Mouse (Mus musculus) macrophage (primary cell): Measurements from ENCODE around the gene Snx27. TPM values are rescaled to one million over a fixed set of nuclear protein-coding genes. Genes with fewer than 3 reads are reported as not detected.
A peak's percentile ranks its signal among the peaks of the same experiment; 100 is the strongest.

ENCODE experiments used
- H3K27ac ChIP-seq: fragments of 350-480 bp; formaldehyde crosslinking; 2 replicates; pipeline ENCODE4 v1.9.0; 2021
- H3K36me3 ChIP-seq: fragments of 350-480 bp; formaldehyde crosslinking; 2 replicates; pipeline ENCODE4 v1.9.0; 2021; ENCODE audit errors: inconsistent target
- H3K4me3 ChIP-seq: fragments of 350-480 bp; formaldehyde crosslinking; 2 replicates; pipeline ENCODE4 v1.9.0; 2021; ENCODE audit errors: inconsistent target
- H3K79me2 ChIP-seq: fragments of 350-480 bp; formaldehyde crosslinking; 2 replicates; pipeline ENCODE4 v1.9.0; 2021; ENCODE audit errors: inconsistent target
- WGBS: methylation state at CpG from one replicate; pipeline ENCODE4 v1.1.7; 2026; ENCODE audit warnings: inconsistent platforms; ENCODE audit not compliant: missing documents; 5-methylcytosine and 5-hydroxymethylcytosine counted together
- polyA plus RNA-seq: library from polyadenylated mRNA; stranded (reverse); fragments of 250-400 nt; gene quantifications from 3 replicates; pipeline ENCODE4 v1.2.4, GENCODE M21; 2018; ENCODE audit warnings: inconsistent platforms
- total RNA-seq, 78 experiments: library from RNA; depleted of rRNA; stranded (reverse); fragments of 250-400 nt; gene quantifications; 1 replicate in 9 of 78; 2 replicates in 24 of 78; 3 replicates in 43 of 78; 4 replicates in 2 of 78; pipeline ENCODE4 v1.2.4; 2018; ENCODE audit warnings: inconsistent platforms in 56 of 78

The Snx27 gene
- 100 to 1,000 TPM in 19 of 26 experiments, 10 to 100 TPM in 7; 44.1 to 254 (median 134) TPM for total RNA-seq (2018; cell fraction: chromatin; rRNA removed)
- 100 to 1,000 TPM in 3 of 26 experiments, 10 to 100 TPM in 23; 32.2 to 111 (median 57.8) TPM for total RNA-seq (2018; cell fraction: cytosol; rRNA removed)
- 100 to 1,000 TPM in 9 of 26 experiments, 10 to 100 TPM in 17; 43.4 to 176 (median 77.9) TPM for total RNA-seq (2018; cell fraction: nucleus; rRNA removed)
- 54.8 to 74.9 TPM (median 55.4 TPM) in 3 replicates for polyA plus RNA-seq

DNA sequence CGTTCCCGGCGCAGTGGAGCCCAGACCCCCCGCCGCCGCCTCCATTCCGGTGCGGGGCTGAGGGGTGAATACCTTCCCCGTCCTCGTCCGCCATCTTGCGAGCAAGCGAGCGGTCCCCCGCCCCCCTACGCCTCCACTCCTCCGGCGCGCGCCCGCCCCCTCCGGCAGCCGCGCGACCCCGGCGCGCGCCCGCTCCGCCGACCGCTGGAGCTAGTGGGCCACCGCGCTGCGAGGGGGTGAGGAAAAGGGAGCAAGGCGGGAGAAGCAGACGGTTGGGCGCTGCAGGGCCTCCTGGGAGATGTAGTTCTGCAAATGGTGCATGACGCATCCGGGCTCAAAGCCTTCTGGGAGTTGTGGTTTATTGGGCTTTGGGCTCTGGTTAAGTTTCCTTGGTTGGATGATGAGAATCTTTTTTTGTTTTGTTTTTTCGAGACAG is at the start of gene Snx27:
Gene Snx27 (minus strand): TSS at position 261 of the 436 bp plus-strand sequence.
- peak within 1 kb of the TSS; percentile 54 for H3K4me3 ChIP-seq

DNA sequence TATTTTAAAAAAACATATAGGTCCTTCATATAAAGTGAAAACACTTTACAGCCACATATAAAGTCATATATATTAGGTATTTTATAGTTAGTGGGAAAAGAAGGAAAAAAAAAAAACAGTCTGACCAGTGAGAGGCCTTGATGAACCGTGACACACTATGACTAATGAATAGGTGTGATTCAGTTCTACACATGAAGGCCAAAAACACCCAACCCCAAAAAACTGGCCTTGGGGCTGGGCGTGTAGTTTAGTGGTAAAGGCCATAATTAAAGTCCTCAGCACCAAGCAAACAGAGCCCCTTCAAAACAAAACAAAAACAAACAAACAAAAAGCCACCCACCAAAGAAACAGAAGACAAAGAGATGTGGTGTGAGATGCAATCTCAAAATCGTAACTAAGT is 47.4 kb upstream of the Snx27 start:
- Histone ChIP-seq H3K79me2 (no peaks in the 10 kb centered on the region), H3K27ac (no peak overlapping the region)
- 91% methylated on average over 3 of the region's 3 CpGs for WGBS

More for the DNA sequence above, at the start of gene Snx27:
- Histone ChIP-seq H3K79me2 (peaks cover 44% of the 10 kb centered on the region), H3K36me3 (no peaks in the 10 kb centered on the region), H3K27ac (peak within 1 kb of the TSS; percentile 93)
- 0% methylated on average over 37 of the region's 42 CpGs for WGBS

DNA sequence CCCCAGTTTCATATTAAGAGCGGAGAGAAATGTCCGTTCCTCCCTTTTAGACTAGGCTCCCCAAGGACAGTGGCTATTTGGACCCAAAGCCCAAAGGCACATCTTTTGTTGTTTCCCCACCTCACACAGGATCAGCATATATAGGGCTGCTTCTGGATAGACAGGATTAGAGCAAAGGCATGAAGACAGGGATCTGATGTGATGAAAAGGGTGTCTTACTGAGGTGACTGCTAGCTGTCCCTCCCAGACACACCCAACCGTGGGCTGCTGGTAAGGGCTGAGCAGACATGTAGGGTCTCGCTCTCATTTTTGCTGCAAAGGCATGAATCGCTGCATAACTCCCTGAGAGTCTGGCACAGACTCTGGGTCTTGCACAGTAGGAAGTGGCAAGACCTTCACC is 46.2 kb upstream of the Snx27 start:
- no peak overlapping the region for H3K27ac ChIP-seq
- H3K4me3 ChIP-seq: no peak overlapping the region
- WGBS: 97% methylated on average over 5 of the region's 5 CpGs
- H3K36me3 ChIP-seq: no peaks in the 10 kb centered on the region
- no peaks in the 10 kb centered on the region for H3K79me2 ChIP-seq

More for the DNA sequence above, 47.4 kb upstream of the Snx27 start:
- H3K36me3 ChIP-seq: no peaks in the 10 kb centered on the region
- H3K4me3 ChIP-seq: no peak overlapping the region

DNA sequence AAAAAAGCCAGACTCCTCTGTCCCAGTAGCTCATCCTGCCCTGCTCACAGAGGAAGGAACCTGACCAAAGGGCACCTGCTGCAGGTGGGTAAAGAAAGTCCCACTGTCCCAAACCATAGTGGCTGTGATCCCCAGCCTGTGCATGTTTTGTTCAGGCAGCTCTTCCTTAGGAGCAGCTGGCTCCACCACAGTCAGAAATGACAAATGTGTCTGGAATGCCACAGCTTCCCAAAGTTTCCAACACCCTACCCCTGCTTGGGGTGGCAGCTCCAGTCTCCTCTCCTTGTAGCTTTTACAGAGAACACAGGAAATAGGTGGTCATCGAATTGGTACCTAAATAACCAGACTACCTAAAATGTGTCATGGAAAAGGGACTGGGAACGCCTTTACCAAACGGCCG is 41.8 kb upstream of the Snx27 start:
- 96% methylated on average over 4 of the region's 4 CpGs for WGBS
- Histone ChIP-seq H3K4me3 (no peak overlapping the region), H3K27ac (no peak overlapping the region), H3K79me2 (no peaks in the 10 kb centered on the region), H3K36me3 (no peaks in the 10 kb centered on the region)

DNA sequence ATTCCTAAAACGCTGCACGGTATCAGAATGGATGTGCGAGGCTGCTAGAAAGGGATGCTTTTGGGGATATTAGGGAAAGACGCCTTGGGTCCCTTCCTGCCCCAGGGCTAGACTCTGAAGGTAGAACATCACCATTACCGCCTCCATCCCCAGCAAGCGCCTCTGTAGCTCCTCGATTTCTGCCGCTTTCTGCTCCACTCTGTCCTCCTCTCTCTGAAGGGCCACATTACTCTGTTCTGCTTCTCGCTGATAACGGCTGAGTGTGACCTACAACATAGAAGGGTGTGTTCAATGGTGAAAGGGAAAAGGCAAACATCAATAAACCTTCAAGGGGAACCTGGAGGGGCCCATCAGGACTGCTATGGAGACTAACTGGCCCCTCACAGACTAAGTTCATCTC is 40.0 kb upstream of the Snx27 start:
- no peaks in the 10 kb centered on the region for H3K79me2 ChIP-seq
- H3K36me3 ChIP-seq: no peaks in the 10 kb centered on the region
- H3K27ac ChIP-seq: no peak overlapping the region
- 100% methylated on average over 10 of the region's 10 CpGs for WGBS
- no peak overlapping the region for H3K4me3 ChIP-seq

DNA sequence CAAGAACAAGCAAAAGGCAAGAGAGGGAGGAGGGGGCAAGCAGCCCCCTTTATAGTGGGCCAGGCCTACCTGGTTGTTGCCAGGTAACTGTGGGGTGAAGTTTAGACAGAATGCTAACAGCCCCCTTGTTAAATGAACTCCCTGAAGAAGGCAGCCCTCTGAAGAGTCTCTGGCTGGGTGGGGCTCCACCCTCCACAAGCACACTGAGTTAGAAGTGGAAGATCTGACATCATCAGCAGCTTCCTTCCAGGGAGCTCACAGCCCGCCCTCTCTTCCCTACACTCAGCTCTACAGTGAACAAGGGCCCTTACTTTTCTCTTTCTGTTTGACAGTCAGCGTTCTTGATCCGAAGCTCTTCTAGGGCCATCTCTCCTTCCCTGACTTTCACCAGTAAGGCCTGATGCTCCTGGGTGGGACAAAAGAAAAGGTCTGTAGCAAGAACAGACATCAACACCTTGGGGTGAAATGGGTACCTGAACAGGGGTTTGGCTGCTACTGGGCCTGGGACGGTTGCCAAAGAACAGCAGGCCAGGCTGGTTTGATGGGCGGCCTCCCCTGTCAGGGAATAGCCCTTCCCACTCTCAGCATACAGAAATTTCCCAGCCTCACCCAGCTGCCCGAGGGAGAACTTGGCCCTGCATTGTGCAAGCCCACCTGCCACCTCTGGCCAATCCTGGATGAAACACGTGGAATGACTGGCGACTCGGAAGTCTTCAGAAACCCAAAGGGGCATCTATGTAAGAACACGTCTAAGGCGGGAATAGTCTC is 39.4 kb upstream of the Snx27 start:
- no peaks in the 10 kb centered on the region for H3K79me2 ChIP-seq
- no peaks in the 10 kb centered on the region for H3K36me3 ChIP-seq
- peak overlapping the region; percentile 52 for H3K27ac ChIP-seq
- no peak overlapping the region for H3K4me3 ChIP-seq
- WGBS: 93% methylated on average over 11 of the region's 11 CpGs

DNA sequence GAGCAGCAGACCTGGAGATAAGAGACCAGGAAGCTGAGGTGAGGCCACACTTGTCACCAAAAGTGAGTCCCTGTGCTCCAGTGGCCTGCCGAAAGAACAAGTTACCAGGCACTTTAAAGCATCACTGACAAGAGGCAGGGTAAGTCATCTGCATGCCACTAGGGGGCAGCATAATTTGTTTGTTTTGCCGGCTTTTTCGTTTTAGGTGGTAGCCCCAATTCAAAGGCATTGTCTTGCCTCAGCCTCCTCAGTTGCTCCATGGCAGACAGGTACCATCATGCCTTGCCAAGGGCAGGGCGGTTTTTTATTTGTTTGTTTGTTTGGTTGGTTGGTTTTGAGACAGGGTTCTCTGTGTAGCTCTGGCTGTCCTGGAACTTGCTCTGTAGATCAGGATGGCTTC is 34.2 kb upstream of the Snx27 start:
- WGBS: 31% methylated on average over 4 of the region's 4 CpGs

DNA sequence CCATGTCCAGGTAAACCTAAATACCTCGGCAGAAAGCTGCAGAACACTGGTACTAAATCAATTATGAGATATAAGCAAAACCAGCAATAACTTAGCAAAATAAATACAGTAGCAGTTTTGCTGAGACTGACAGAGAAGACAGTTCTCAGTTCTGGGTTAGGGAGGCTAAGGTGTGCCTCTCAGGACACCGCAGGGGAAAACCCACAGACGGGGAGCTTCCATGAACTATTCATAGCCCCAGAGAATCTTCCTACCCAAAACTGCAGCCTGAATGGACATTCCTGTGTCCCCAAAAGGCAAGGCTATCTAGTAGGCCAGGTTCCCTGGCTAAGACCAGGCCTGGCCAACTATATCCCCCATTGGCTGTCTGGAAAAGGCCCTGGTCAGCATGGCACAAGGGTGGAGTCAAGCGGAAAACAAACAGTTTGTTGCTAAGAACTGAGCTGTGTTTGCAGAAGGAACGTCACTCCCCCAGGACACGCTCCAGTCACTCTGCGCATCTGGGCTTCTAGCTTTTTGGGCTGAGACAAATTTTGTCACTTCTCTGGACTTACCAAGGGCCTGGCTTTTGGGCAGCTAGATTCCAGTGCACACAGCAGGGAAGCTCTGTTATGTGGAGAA is 30.9 kb upstream of the Snx27 start:
- 95% methylated on average over 7 of the region's 7 CpGs for WGBS
- no peaks in the 10 kb centered on the region for H3K36me3 ChIP-seq

More for the DNA sequence above, 34.2 kb upstream of the Snx27 start:
- Histone ChIP-seq H3K4me3 (no peak overlapping the region), H3K27ac (no peak overlapping the region), H3K36me3 (no peaks in the 10 kb centered on the region), H3K79me2 (no peaks in the 10 kb centered on the region)

DNA sequence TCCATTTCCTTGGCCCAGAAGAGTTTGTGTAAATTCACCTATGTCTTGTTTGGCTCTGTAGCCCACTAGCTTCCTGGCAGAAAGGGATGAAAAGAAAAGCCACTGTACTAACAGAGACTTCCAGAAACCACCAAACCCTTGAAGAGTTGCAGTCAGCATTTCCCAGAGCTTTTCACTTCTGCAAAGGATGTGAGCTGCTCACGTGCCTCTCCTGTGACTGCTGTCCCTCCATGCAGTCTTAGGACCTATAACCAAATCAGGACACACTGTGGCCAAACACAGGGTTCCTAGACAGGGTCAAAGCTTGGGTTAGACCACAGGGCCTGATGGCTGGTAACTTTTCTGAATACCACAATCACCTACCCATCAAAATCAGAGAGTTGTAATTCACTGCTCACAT is 29.8 kb upstream of the Snx27 start:
- Histone ChIP-seq H3K36me3 (no peaks in the 10 kb centered on the region), H3K79me2 (no peaks in the 10 kb centered on the region), H3K27ac (peak overlapping the region; percentile 95), H3K4me3 (no peak overlapping the region)
- 43% methylated on average over 1 of the region's 1 CpGs for WGBS

More for the DNA sequence above, 30.9 kb upstream of the Snx27 start:
- Histone ChIP-seq H3K4me3 (no peak overlapping the region), H3K79me2 (no peaks in the 10 kb centered on the region), H3K27ac (peak overlapping the region; percentile 95)

DNA sequence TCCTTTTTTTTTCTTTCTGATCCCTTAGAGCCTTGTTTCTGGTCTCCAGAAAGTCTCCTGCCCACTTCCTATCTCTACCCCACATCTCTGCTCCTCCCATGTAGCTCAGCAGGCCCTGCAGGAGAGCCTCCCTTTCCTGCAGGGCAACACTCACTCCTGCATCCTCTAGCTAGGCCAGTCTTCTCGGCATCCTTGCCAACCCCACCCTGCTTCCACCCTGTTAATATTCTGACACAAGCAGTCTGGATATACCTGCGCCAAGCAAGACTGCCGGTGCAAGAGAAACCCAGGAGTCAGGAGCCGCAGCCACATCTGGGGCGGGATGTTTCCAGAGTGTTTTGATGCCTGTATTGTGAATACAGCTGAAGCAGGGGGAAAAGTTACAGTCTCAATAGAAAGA is 29.3 kb upstream of the Snx27 start:
- WGBS: 79% methylated on average over 5 of the region's 5 CpGs
- H3K36me3 ChIP-seq: no peaks in the 10 kb centered on the region
- H3K27ac ChIP-seq: peak overlapping the region; percentile 95
- no peaks in the 10 kb centered on the region for H3K79me2 ChIP-seq
- no peak overlapping the region for H3K4me3 ChIP-seq

DNA sequence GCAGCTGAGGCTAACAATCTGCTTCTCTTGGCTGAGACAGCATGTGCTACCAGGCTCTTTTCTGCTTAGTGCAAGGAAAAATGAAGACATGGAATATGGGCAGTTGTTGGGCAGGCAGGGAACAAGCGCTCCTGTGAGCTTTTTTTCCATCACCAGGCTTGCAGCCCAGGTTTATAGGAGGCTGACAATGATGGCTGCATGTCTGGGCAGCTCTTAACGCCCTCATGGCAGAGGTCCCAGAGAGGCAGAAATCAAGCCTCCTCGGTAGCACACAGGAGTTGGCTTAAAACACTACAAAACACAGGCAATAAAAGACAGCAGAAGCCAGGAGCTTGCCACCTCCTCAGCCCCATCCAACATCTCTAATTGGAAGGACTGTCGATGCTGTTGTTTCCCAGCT is 28.8 kb upstream of the Snx27 start:
- Histone ChIP-seq H3K4me3 (no peak overlapping the region), H3K79me2 (no peaks in the 10 kb centered on the region), H3K27ac (peak overlapping the region; percentile 95), H3K36me3 (no peaks in the 10 kb centered on the region)
- 79% methylated on average over 4 of the region's 4 CpGs for WGBS

DNA sequence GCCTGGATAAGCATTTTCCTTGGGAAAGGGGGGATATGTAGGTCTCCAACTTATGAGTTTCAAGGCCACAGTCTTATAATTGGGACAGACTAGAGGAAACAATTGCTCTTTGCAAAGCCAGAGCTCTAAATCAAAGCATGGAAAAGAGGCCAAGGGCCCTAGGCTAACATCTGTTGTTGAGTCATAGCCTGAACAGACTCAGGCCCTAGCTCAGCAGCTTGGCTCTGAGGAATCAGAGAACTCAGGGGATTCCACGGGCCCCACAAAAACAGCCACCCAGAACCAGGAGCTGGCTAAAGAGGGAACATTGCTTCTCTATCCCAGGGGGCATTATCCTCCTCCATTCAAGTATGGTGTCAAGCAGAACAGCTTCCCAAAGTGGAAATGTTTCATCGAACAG is 28.1 kb upstream of the Snx27 start:
- no peaks in the 10 kb centered on the region for H3K79me2 ChIP-seq
- H3K27ac ChIP-seq: peak overlapping the region; percentile 95
- 74% methylated on average over 2 of the region's 2 CpGs for WGBS
- no peaks in the 10 kb centered on the region for H3K36me3 ChIP-seq
- H3K4me3 ChIP-seq: no peak overlapping the region

DNA sequence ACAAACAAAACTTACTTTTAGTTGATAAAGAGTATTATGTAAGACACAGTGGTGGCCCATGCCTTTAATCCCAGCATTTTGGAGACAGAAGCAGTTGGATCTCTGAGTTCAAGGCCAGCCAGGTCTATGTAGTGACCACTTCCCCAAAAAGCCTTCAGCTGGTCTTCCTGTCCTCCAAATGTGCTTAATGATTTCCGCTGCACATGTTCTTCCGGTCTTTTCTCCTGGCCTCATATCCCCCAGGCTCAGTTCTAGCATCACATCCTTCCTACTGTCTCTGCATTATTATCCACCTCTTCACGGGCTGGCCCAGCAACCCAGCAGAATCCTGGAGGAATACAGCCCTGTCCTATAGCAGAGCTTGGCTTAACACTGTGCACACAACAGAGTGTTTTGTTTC is 27.1 kb upstream of the Snx27 start:
- no peaks in the 10 kb centered on the region for H3K36me3 ChIP-seq
- WGBS: 49% methylated on average over 3 of the region's 3 CpGs
- H3K27ac ChIP-seq: peak overlapping the region; percentile 95

DNA sequence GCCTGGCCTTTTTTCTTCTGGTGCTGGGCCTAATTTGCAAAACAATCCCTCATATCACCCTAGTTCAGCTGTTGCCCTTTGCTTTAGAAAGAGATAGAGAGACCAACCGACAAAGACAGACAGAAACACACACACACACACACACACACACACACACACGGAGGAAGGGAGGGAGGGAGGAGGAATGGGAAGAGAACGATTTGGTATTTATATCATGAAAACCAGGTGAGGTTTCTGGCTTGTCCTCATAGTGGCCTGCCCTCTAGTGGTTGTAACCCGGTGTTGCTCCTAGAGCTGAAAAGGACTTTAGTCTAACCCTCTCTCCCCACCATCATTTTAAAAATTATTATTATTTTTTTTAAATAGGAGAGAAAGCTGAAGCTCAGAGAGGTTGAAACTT is 19.4 kb upstream of the Snx27 start:
- Histone ChIP-seq H3K36me3 (no peaks in the 10 kb centered on the region), H3K4me3 (no peak overlapping the region), H3K27ac (no peak overlapping the region), H3K79me2 (no peaks in the 10 kb centered on the region)
- 7% methylated on average over 3 of the region's 4 CpGs for WGBS

More for the DNA sequence above, 27.1 kb upstream of the Snx27 start:
- Histone ChIP-seq H3K4me3 (no peak overlapping the region), H3K79me2 (no peaks in the 10 kb centered on the region)

DNA sequence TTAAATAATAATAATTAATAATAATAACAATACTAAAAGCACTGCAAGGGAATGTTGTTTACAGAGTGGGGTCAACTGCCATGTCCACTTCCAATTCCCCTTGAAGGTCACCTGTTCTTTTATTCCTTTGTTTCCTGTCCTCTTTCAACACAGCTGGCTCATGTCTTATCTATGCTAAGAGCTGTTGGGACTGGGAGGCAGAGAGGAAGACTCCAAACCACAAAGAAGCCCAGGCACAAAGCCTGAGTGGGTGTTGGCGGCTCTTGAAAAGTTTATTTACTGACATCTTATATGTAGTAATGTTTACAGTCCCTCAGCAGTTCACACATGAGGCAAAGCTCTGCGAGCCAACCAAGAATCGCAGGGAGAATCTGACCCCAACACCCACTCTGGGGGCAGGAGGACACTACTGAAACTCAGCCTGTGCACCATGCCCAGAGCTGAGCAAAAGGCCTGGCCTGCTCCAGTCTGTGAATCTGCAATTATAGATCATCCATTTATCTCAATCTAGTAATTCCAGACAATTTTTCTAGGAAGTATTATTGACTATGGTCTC is 14.8 kb upstream of the Snx27 start:
- no peaks in the 10 kb centered on the region for H3K79me2 ChIP-seq
- H3K4me3 ChIP-seq: no peak overlapping the region
- no peaks in the 10 kb centered on the region for H3K36me3 ChIP-seq
- H3K27ac ChIP-seq: no peak overlapping the region
- WGBS: 80% methylated on average over 3 of the region's 3 CpGs
